Mouse (Mus musculus): Measurements from ENCODE around the gene Nepn.

The Nepn gene

DNA sequence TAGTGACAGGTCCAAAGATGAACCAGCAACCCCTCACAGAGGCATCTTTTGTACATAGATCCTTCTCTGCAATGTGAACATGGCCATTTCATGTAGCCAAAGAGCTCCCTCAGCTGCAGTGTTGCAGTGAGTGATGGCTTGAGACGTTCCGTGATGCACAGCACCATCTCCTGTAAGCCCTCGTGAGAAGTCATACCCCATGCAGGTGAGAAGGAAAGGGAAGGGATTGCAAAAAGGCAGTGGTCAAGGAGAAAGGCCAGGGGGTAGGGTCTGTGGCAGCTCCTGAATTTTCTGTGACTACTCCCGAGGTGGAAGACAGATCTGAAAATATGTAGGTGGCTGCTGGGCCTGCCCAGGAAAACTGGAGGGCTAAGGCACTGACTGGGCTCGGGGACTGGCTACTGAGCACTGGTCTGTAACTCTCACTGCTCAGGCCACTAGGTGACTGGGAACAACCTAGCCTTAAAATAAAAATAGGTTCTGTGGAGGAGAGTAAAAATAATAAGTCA, at the start of gene Nepn:
Nepn (plus strand) TSS at position 51 of the 509 bp plus-strand sequence.
- no peak for DNase-seq (ENCODE audit: low read depth, low spot score)

DNA sequence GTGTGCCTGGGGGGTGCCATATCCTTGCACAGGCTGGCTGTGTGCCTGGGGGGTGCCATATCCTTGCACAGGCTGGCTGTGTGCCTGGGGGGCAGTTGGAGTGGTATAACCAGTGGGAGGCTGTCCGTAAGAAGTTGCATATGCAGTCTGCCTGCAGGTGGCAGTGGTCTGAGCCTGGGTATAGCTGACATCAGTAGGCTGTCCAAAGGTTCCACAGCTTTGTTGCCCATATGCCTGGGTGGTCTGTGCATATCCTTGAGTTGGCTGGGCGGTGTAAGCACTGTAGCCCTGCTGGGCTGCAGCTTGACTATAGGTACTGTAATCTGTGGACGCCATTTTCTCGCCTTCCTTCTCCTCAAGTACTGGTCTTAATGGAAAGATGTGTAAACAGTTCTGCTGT, 45.4 kb upstream of the Nepn start:
- DNase-seq (ENCODE audit: low read depth, low spot score) = peak; percentile 27

DNA sequence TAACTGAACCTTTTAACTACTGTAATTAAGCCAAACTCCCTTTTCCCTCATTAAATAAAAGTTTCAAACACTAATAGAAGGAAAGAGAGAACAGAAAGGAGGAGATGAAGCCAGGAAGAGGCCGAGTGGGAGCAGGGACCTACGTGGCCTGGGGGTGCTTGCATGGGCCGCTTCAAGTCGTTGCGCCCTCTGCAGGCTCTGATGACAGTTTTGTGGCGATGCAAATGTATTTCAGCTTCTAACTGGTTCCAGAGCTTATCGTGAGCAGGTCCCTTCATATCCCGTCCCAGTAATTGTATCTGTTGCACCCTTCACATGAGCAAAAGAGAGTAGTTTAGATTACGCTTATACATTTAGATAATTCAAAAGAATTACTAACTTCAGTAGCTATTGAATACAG, 35.6 kb upstream of the Nepn start:
- no peak for DNase-seq (ENCODE audit: low read depth, low spot score)

DNA sequence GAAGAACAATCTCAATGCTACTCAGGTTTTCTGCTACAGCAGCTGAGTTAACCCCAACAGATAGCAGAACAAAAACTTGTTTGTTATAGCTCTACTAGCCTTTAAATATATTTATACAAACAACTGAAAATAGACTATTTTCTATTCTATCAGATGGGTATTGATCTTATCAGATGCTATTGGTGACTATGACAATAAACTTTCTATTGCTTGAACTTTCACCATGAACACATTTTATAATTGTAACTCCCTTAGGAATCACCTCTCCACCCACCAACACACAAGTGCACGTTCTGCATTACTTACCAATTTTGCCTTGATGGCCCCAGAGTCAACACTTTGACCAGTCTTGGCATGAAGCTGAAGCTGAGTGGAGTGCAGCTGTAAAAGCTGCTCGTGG, 30.3 kb upstream of the Nepn start, which contains the start of gene Gm26741:
Gm26741 (plus strand) TSS at position 301 of the 400 bp plus-strand sequence.
- DNase-seq (ENCODE audit: low read depth, low spot score) = no peak

DNA sequence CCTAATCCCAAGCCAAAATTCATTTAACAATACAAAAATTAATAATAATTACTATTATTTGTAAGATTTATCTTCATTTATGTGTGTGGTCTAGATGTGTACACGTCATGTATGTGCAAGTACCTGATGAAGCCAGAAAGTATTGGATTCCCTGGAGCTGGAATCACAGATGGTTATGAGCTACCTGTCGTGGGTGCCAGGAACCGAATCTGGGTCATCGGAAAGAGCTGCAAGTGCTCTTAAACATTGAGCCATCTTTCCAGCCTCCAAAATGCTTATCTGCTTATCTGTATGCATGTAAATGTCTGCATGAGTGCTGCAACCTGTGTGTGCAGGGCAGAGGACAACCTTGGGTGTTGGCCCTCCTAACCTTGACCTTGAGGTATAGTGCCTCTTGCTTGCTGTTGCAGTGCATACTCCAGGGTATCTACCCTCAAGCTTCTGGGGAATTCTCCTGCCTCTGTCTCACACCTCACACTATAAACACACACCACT, 28.5 kb upstream of the Nepn start:
- peak; percentile 84 for DNase-seq (ENCODE audit: low read depth, low spot score)

DNA sequence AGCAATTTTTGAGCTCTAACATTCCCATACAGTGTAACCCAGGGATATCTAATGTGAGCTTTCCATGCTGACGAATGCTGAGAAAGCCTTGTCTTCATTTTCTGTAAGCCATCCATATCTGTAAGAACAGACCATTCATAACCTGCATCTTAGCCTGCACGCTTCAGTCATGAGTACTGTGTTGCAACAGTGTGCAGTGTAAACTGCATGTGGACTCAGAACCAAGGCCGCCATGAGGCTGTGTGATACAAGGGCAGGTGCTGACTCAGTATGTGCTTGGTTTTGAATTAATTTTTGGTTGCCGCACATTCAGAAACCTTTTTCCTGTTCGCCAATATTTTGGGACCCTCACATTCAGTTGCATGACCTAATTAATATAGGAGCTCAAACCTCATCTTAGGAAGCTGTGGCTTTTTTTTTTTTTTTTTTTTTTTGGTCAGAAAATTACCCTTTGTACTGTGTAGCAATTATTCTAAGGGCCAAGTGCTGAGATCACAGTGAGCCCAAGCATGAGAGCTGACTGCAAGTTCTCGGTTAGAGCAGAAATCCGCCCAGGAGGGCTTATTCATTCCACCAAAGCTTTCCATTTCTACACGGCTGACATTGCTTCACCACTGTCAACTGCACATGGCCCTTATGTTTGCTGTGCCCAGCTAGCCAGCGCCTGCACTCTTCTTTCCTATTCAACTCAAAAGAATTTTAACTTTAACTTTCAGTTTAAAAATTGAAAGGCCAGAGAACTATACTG, 27.7 kb upstream of the Nepn start:
- DNase-seq (ENCODE audit: low read depth, low spot score) = no peak

DNA sequence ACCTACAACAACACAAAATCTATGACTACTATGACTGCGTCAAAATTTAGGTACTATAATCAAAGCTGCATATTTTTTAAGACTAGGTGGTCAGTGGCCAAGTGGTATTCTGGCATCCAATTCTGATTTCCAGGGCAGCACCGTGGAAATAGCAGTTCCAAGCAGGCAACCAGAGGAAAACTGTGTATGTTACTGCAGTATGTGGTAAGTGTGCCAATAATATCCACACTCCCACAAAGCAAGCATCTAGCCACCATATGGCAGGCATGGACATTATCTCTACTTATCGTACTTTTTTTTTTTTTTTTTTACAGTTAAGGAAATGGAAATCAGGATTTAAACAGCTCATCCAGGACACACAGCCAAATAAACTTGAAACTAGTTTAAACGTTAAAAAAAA, 20.4 kb upstream of the Nepn start:
- DNase-seq (ENCODE audit: low read depth, low spot score) = peak; percentile 85

DNA sequence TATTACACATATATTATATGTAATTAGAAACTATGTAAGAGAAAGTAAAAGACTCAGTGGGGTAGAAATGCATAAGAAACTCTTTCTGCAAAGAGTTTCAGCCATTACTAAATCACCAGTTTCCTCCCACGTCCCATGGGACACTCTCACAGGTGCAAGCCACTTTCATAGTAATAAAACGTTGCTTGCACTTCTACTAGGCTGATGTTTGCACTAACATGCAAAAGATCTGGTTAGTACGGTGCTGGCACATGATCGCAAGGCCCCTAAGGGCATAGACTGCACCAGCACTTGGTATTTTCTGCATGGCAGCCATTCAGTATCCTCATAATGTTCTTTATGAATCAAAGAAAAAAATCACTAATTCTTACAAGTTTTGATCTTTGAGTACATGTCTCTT, 14.9 kb upstream of the Nepn start:
- no peak for DNase-seq (ENCODE audit: low read depth, low spot score)

DNA sequence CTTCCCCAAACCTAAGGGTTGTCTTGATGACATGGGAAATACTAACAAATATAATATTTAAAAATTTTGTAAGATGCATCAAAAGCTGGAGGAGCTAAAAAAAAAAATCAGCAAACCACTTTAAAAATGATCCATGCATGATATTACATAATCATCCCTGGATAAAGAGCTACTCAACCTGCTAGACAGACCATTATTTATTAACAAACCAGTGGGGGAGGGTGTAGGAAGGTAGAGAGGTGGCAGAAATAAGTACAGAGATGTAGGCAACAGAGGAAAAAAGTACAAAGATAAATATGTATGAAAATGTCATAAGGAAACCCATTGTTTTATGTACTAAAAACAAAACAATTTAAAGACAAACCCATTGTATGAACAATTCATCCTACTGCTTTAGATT, 14.1 kb upstream of the Nepn start:
- no peak for DNase-seq (ENCODE audit: low read depth, low spot score)

DNA sequence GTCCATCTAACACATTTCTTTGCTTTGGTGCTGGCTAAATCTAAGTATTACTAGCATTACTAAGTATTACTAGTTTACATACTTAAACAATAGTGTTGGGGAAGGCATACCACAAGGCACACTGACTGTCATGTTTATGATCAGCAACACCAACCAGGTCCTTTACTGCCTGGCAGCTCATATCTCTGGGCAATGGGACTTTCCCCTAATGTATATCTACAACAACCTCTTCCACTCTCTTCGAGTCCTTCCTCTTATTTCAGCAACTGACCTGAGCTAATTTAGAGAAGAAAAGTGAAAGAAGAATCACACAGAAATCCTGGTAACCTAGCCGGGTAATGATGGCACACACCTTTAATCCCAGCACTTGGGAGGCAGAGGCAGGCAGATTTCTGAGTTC, 12.3 kb upstream of the Nepn start:
- no peak for DNase-seq (ENCODE audit: low read depth, low spot score)

DNA sequence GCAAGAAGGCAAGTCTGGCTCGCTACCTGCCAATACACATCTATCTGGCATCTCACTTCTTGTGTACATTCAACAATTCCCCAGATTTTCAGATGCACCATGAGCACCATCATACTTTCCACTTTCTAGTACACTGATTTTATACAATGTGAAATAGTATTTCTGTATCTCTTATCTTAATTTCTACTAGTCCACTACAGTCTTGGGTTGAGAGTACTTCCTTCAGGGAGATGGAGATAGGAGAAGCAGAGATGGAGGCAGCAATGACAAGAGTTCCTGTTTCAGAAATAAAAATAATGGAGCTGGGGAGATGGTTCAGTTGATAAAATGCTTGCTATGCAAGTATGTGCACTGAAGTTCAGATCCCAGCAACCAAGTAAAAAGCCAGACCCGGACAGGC, 11.0 kb upstream of the Nepn start:
- no peak for DNase-seq (ENCODE audit: low read depth, low spot score)

DNA sequence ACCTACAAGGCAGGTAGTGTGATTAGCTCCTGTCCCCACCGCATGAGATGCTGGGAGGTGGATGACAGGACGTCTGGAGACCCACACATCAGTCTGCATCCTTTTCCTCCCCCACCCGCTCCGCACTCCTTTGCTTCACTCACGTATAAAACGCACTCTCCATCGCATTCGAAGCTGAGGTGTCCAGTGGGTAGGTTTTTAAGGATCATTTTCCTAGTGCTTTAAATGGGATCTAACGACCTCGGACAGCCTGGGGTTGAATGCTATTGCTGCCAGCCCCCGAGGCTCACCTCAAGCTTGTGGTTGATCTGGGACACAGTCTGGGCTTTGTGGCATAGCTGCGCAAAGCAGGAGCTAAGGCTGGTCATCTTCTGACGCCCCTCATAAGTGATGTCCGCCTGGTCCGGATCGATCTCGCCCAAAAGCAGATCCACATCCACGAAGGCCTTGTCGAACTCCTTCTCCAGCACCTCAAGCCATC, 7.4 kb upstream of the Nepn start:
- peak; percentile 59 for DNase-seq (ENCODE audit: low read depth, low spot score)

DNA sequence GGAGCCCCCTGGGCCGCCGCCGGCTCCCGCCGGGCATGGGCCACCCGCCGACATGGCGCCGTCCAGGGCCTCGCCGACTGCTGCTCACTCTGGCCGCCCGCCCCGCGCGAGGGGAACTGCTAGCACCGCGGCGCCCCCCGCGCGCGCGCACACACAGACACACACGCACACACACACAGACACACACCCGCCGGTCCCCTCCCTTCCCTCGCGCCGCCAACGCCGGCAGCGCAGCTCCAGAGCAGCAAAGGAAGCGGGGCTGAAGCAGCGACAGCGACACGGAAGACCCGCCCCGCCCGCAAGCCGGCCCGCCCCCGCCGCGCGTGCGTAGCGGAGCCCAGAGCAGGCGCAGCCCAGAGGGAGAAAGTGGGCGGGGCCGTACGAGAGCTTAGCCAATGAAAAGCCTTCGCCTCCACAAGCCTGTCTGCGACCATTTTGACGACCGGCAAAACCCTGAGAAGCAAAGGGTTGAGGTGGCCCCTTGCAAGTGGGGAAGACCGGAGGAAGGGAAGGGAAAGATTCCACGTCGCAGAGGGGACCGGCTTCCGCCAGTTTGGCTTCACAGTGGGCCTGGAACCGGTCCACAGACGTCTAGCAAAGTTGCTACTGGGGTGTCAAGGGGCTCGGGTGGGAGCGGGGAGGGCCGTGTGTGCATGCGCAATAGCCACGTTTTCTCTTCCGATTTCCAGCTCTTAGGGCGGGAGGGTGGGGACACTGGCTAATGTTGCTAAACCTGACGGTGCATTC, 6.8 kb upstream of the Nepn start, which contains the start of gene Gopc:
Gopc (minus strand) TSS at position 280 of the 747 bp plus-strand sequence.
- peak; percentile 99 for DNase-seq (ENCODE audit: low read depth, low spot score)

DNA sequence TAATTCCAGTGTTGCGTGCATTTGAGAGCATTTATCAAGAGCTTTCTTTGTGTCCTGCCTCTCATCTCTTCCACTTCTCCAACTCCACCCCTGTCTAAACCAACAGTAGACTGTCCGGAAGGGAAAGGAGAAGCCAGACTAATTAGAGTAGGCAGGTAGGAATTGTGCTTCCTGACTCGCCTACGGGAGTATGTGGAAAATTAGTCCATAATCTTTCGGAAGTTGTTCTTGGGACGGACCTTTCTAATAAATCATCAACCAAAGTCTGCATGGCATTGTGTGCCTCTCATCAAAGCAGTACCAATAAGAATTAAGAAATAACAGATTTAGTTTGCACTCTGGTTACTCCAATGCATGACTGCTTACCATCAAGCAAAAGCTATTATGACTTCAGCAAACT, 5.8 kb upstream of the Nepn start:
- no peak for DNase-seq (ENCODE audit: low read depth, low spot score)

DNA sequence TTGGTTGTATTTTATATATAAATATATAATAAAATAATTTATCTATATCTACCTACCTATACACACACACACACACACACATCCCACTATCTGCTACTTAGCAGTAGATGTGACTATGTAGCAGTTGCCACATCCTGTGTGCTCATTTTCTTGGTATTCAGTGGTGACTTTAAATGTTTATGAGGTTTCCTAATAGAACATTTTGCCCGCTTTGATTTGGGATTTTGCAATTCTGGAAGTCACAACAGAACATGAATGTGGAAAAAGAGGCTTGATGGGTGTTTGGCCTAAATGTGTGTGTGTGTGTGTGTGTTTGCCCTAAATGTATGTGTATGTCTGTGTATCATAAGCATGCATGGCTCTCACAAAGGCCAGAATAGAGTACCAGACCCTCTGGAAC, 5.2 kb upstream of the Nepn start:
- no peak for DNase-seq (ENCODE audit: low read depth, low spot score)

DNA sequence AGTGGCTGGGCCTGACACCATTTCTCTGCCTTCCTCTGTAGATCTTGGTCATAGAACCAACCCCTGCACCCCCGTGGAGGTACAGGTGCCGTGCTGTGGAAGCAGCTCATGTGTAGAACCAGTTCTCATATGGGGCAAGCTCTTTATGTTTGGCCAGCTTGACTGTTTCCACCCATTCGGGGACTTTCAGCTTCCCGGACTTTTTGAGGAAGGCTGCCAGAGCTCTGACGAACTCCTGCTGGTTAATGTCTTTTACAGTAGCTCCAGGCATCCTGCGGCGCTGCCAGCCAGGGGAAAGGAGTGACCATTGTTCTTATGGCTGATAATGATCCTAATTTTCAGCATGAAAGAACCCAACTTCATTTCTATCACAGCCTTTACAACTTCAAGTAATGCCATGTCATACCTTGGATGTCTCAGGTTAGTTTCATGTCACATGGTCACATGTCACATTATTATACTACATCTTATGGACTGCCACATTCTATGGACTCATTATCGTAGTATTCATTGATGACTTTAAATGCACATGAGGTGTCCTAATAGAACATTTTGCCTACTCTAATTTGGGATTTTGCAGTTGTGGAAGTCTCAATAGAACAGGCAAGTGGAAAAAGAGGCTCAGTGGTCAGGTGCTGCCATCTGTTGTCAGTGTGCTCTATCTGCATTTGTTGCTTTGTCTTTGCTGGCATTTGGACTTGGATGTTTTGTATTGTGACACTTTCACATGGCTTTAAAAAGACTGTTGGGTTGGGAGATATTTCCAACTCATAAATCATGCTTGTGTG, 3.8 kb upstream of the Nepn start:
- peak; percentile 87 for DNase-seq (ENCODE audit: low read depth, low spot score)

DNA sequence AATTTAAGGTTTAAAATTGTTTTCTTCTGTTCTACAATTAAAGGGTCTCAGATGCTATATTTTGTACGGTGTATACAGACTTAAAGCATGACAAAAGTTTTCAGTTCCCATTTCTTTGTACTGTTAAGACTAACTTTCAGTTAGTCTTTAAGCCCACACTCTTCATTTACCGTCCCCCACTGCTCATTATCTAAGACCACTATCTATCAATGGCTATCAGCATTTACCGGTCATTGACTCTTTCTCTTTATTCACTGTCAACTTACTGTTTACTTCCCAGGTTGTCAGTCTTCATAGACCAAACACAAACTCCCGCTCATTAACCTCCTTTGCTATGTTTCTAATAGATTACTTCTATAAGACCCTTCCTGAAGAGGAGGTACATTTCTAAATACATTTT, 1.6 kb upstream of the Nepn start:
- no peak for DNase-seq (ENCODE audit: low read depth, low spot score)

DNA sequence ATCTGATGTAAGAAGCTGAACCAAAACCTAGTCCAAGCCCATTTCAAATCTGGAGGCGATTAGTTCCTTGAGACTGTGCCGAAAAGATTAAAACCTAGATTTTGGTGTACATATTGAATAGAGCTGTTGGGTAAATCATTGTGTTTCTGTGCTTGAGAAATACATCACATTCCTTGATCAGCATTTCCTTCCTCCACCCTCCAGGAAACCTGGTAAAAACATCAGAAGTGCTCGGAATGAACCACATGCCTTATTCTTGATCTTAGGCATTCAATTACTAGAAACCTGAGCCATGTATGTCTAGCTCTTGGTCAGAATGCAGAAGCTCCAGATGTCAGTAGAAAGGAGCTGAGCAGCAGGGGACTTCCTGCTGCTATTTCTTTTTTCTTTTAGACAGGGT, 666 bp downstream of the Nepn start:
- no peak for DNase-seq (ENCODE audit: low read depth, low spot score)

DNA sequence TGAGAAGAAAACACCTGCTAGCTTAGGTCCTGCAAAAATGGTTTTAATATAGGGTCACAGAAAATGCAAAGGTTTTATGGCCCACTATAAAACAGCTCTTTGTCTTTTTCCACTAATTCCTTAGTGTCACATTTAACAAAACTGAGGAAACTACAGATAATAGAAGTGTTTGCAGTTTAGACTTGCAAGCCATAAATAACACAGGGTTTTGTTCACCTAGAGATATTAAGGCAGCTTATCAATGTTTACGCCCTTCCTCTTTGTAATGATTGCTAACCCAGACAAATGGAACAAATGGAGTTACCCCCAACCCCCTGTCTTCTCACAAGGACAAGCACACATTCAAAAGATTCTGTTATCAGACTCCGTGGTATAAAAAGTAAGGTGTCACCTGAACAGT, 2.4 kb downstream of the Nepn start:
- no peak for DNase-seq (ENCODE audit: low read depth, low spot score)

DNA sequence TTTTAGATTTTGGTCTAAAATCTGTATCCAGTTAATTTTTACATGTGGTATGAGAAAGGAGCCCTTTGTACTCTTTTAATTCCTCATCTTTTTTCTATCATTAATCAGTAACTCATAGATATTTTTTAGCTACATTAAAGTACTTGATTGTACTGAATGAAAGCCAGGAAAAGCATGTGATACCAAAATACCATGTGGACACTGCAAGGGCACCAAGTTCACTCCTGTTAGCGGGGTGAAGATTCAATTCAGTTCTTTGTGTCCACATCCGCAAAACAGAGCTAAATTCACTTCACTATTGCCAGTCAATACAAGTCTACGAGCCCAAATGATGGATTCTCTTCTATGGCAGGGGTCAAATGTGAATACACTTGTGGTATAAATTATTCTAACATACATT, 7.9 kb downstream of the Nepn start:
- DNase-seq (ENCODE audit: low read depth, low spot score) = no peak

DNA sequence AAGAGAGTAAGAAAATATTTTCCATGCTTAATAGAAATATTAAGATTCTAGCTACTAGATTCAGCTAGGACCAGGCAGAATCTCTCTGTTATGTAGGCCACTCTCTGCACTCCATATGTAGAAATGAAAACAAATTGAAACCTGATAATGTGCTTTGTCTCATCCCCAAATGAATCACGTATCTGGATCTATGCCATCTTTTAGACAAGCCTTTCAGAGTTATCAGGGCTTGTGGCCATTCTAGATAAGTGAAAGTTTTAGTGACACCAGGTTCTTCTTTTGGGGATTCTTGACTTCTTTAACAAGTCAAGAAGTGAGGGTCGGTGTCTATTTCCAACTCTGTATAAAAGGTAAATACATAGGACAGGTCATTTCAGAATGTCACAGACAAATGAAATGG, 9.9 kb downstream of the Nepn start:
- DNase-seq (ENCODE audit: low read depth, low spot score) = no peak

DNA sequence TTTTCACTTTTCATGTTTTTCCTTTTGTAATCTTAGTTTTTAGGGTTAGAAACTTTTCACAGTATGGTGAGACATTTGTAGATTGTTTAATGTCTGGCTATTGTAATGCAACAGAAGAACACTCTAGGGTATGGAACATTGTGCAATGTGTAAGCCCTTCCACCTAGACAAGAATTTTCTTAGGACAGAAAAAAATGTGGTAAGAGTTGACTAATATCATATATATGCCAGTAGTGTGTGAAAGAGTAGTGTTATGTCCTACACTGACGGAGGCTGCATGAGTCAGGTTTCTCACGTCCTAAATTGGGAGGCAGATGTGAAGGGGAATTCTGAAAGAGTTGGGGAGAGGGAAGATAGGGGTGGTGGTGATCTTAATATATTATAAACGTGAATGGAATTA, 10.9 kb downstream of the Nepn start:
- DNase-seq (ENCODE audit: low read depth, low spot score) = no peak
